Mouse (Mus musculus) heart, adult 11 months (tissue): ENCODE measurements around the gene Tlr12.
"Not testable (repeated sequence)": the region's sequence is repeated elsewhere in the genome, so short reads cannot be mapped to it uniquely, and the experiment has no call there.

Experiments used
- DNase-seq: peaks from one replicate; pipeline ENCODE4 v3.0.0; 2022

Gene Tlr12

GRCm38 (mm10) chr4:128617363-128618120 lies 877 bp downstream of the Tlr12 start:
- no peak for DNase-seq

- DNase-seq: no peak
Measured at GRCm38 (mm10) chr4:128615761-128616160, 2.7 kb downstream of the Tlr12 start.

GRCm38 (mm10) chr4:128613326-128613725 lies 5.1 kb downstream of the Tlr12 start:
- no peak for DNase-seq

GRCm38 (mm10) chr4:128611726-128612125 lies 6.7 kb downstream of the Tlr12 start:
- DNase-seq: not testable (repeated sequence)

GRCm38 (mm10) chr4:128610706-128611105 lies 7.7 kb downstream of the Tlr12 start:
- no peak for DNase-seq

- DNase-seq: peak; percentile 100
Measured at GRCm38 (mm10) chr4:128609925-128610402, 8.5 kb downstream of the Tlr12 start, which contains the start of gene Zscan20. Zscan20 (minus strand) TSS chr4:128610098.

GRCm38 (mm10) chr4:128609276-128609924 lies 9.0 kb downstream of the Tlr12 start:
- DNase-seq: no peak

GRCm38 (mm10) chr4:128607661-128608060 lies 10.8 kb downstream of the Tlr12 start:
- no peak for DNase-seq

GRCm38 (mm10) chr4:128606586-128606985 lies 11.8 kb downstream of the Tlr12 start:
- DNase-seq: no peak

- DNase-seq: no peak
Measured at GRCm38 (mm10) chr4:128597801-128598560, 20.4 kb downstream of the Tlr12 start.

- DNase-seq: no peak
Measured at GRCm38 (mm10) chr4:128594062-128594461, 24.4 kb downstream of the Tlr12 start.

- DNase-seq: no peak
Measured at GRCm38 (mm10) chr4:128593286-128593685, 25.1 kb downstream of the Tlr12 start.

- no peak for DNase-seq
Measured at GRCm38 (mm10) chr4:128579182-128579581, 39.2 kb downstream of the Tlr12 start.

GRCm38 (mm10) chr4:128575811-128576210 lies 42.6 kb downstream of the Tlr12 start:
- DNase-seq: no peak
